Mouse (Mus musculus) erythroblast, embryonic 14.5 days (primary cell): ENCODE measurements around the gene Erc2. TPM values are rescaled to one million over a fixed set of nuclear protein-coding genes. Genes with fewer than 3 reads are reported as not detected.

Experiments
- H3K27me3 ChIP-seq: 2 replicates; pipeline ENCODE4 v1.6.1; 2012; ENCODE audit warnings: inconsistent platforms; ENCODE audit not compliant: control insufficient read depth
- H3K36me3 ChIP-seq: 2 replicates; pipeline ENCODE4 v1.6.1; 2012; ENCODE audit warnings: mild to moderate bottlenecking, inconsistent platforms; ENCODE audit not compliant: control insufficient read depth
- H3K4me1 ChIP-seq: 2 replicates; pipeline ENCODE4 v1.6.1; 2012; ENCODE audit warnings: inconsistent platforms; ENCODE audit not compliant: control insufficient read depth
- H3K4me3 ChIP-seq: replicated peaks from 2 replicates; pipeline ENCODE3; 2012; ENCODE audit warnings: moderate library complexity, mild to moderate bottlenecking, inconsistent platforms
- H3K9me3 ChIP-seq: 2 replicates; pipeline ENCODE4 v1.6.1; 2012; ENCODE audit warnings: low read length, inconsistent platforms, mixed read lengths; ENCODE audit not compliant: control insufficient read depth
- GATA1 ChIP-seq: IDR thresholded peaks from 2 replicates; pipeline ENCODE4 v1.6.1; 2012; ENCODE audit warnings: low read length, inconsistent platforms, mixed read lengths
- TAL1 ChIP-seq: IDR thresholded peaks from 3 replicates; pipeline ENCODE4 v1.6.1; 2012; ENCODE audit warnings: low read length, inconsistent platforms, mixed read lengths
- polyA plus RNA-seq: library from polyadenylated mRNA; stranded (reverse); fragments of >175 nt; gene quantifications from 2 replicates; pipeline ENCODE4 v1.2.3, GENCODE M21; 2012

Erc2 gene
- polyA plus RNA-seq, 1 experiment: not detected

DNA sequence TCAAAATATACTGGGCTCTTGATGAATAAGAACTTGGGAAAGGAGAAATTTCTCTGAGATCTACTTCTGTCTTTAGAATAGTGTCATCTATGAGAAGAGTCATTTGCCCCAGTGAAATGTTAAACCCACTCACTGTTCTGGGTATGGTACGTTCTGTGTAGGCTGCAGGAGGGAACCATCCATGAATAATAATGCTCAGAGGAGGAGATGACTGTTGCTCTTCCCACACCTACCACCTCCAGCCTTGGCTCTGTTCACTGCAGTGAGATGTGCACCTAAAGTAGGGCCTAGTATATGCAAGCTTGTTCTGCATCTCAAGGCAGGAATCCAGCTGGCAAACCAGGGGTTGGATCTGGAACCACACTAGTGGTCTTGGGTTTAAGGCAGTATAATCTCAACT, 353.4 kb downstream of the Erc2 start:
- TF ChIP-seq GATA1 (no peak), TAL1 (no peak)
- Histone ChIP-seq H3K27me3 (no peaks in the 10 kb centered on the region), H3K9me3 (no peaks in the 10 kb centered on the region)

GRCm38 (mm10) chr14:27984758-27985157, 362.5 kb downstream of the Erc2 start:
- TF ChIP-seq TAL1 (no peak), GATA1 (no peak)
- no peaks in the 10 kb centered on the region for H3K9me3 ChIP-seq
- no peaks in the 10 kb centered on the region for H3K36me3 ChIP-seq
- H3K4me3 ChIP-seq: no peak overlapping the region
- no peaks in the 10 kb centered on the region for H3K27me3 ChIP-seq
- H3K4me1 ChIP-seq: no peaks in the 10 kb centered on the region

More for the DNA sequence above, 353.4 kb downstream of the Erc2 start:
- no peak overlapping the region for H3K4me3 ChIP-seq
- no peaks in the 10 kb centered on the region for H3K36me3 ChIP-seq
- no peaks in the 10 kb centered on the region for H3K4me1 ChIP-seq

GRCm38 (mm10) chr14:27985201-27985600, 363.0 kb downstream of the Erc2 start:
- no peaks in the 10 kb centered on the region for H3K9me3 ChIP-seq
- H3K4me1 ChIP-seq: no peaks in the 10 kb centered on the region
- H3K36me3 ChIP-seq: no peaks in the 10 kb centered on the region
- no peak for TF ChIP-seq TAL1
- no peak overlapping the region for H3K4me3 ChIP-seq
- H3K27me3 ChIP-seq: no peaks in the 10 kb centered on the region

- TF ChIP-seq TAL1 (no peak), GATA1 (no peak)
- H3K4me3 ChIP-seq: no peak overlapping the region
- no peaks in the 10 kb centered on the region for H3K9me3 ChIP-seq
These were observed 365.2 kb downstream of the Erc2 start for GRCm38 (mm10) chr14:27987422-27987821.

DNA sequence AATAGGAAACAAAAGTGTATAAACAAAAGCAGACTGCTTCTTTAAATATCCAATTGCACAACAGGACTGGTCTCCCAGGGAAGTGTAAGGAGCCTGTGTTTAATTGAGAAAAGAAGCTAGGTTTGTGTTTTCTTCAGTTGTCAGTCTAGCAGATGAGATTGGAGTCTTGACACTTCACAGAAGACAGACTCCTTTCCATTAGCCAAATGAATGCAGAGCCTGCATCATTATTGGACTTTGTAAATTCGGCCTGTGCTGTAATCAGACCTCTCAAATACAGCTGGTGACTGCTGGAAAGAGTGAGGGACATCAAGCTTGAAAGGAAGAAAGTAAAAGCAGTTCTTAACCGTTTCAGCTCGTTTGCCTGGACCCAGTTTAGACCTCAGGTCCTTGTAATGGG, 376.3 kb downstream of the Erc2 start:
- H3K4me3 ChIP-seq: no peak overlapping the region
- H3K4me1 ChIP-seq: no peaks in the 10 kb centered on the region
- H3K36me3 ChIP-seq: no peaks in the 10 kb centered on the region
- H3K9me3 ChIP-seq: no peaks in the 10 kb centered on the region
- TF ChIP-seq TAL1 (no peak), GATA1 (no peak)
- H3K27me3 ChIP-seq: no peaks in the 10 kb centered on the region

More at GRCm38 (mm10) chr14:27987422-27987821, 365.2 kb downstream of the Erc2 start:
- H3K27me3 ChIP-seq: no peaks in the 10 kb centered on the region
- H3K4me1 ChIP-seq: no peaks in the 10 kb centered on the region
- no peaks in the 10 kb centered on the region for H3K36me3 ChIP-seq

- H3K4me3 ChIP-seq: no peak overlapping the region
- no peaks in the 10 kb centered on the region for H3K36me3 ChIP-seq
- no peak for TF ChIP-seq TAL1
- no peak for TF ChIP-seq GATA1
These were observed 381.8 kb downstream of the Erc2 start for GRCm38 (mm10) chr14:28004023-28004422.

DNA sequence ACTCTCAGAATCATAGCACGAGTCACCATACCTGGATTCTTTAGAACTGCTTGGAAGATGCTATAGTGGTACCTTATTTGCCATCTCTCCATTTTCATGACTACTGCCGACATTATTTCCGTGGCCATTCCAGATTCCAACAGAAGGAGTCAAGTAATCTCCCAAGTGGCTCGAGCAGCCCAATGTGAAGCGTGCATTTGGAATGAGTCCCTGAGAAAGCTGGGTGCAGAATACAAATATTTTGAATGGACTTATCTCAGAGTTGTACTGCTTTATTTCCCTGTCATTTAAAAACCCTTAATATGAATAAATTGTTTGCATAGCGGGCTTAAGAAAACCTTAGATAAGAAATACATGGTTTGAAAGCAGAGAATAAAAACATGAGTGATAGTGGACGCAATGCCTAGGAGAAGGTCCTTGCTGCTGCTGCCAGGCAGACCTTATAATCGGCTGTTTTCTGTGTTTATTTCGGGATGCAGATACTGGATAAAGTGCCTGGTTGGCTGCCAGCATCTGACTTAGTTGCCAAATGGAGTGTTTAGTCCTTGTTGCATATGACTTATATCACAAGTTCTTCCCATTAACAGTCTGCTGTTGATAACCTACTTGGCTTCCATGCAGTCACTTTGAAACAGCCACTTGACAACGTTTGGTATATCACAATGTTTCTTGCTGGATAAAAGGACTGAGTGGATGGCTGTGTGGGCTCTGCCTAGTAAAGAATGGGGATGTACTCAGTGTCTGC, 388.5 kb downstream of the Erc2 start:
- Histone ChIP-seq H3K9me3 (no peaks in the 10 kb centered on the region; the same call in 1 of the 2 replicates), H3K36me3 (no peaks in the 10 kb centered on the region), H3K27me3 (no peaks in the 10 kb centered on the region), H3K4me3 (no peak overlapping the region), H3K4me1 (no peaks in the 10 kb centered on the region)
- no peak for TF ChIP-seq TAL1
- TF ChIP-seq GATA1: no peak

More at GRCm38 (mm10) chr14:28004023-28004422, 381.8 kb downstream of the Erc2 start:
- H3K4me1 ChIP-seq: no peaks in the 10 kb centered on the region
- no peaks in the 10 kb centered on the region for H3K27me3 ChIP-seq
- H3K9me3 ChIP-seq: no peaks in the 10 kb centered on the region

DNA sequence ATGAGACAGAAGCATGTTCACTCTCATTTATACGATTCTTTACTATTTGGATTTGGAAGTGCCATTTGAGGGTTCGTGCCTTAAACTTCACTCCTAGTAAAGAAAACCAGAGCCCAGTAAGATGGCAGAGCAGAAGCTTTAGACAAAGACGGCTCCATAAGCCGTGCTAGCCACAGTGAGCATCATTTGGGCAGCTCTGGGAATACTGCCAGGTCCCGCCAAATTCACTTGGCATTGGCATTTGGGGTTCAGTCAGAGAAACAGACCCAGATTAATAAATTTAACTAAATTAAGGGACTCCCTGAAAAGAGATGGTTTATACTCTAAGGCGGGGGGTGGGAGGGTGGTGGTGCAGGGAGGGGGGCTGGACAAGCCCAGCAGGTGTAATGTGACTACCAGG, 401.0 kb downstream of the Erc2 start:
- H3K9me3 ChIP-seq: no peaks in the 10 kb centered on the region
- H3K36me3 ChIP-seq: no peaks in the 10 kb centered on the region
- TF ChIP-seq TAL1 (no peak), GATA1 (no peak)
- H3K4me1 ChIP-seq: no peaks in the 10 kb centered on the region
- H3K27me3 ChIP-seq: no peaks in the 10 kb centered on the region
- H3K4me3 ChIP-seq: no peak overlapping the region

GRCm38 (mm10) chr14:28030870-28031269, 408.6 kb downstream of the Erc2 start:
- TF ChIP-seq GATA1 (no peak), TAL1 (no peak)

More at GRCm38 (mm10) chr14:28030870-28031269, 408.6 kb downstream of the Erc2 start:
- no peaks in the 10 kb centered on the region for H3K36me3 ChIP-seq
- H3K4me3 ChIP-seq: no peak overlapping the region
- no peaks in the 10 kb centered on the region for H3K4me1 ChIP-seq
- H3K27me3 ChIP-seq: no peaks in the 10 kb centered on the region
- no peaks in the 10 kb centered on the region for H3K9me3 ChIP-seq
